Mouse (Mus musculus) MEL (cell line): ENCODE measurements at regions not wholly inside any gene's neighbourhood (a gene's known extent, or its start where the extent isn't known, plus 50 kb on each side); places are given as distances from the start of the nearest gene placed in this dataset.

Experiments
- DNase-seq: peaks from one replicate; pipeline ENCODE4 v3.0.0; 2011; ENCODE audit warnings: low read depth, low spot score
- H3K27ac ChIP-seq: 2 replicates; pipeline ENCODE4 v1.5.1; 2012; ENCODE audit warnings: low read depth, mild to moderate bottlenecking, control low read depth, low read length, moderate library complexity; ENCODE audit not compliant: control insufficient read depth
- H3K27me3 ChIP-seq, 2 experiments: fragments of 150-350 bp in 1 of 2; sonication (generic) in 1 of 2; 2 replicates each; pipeline ENCODE4 v1.6.1; 2012; ENCODE audit warnings: low read length in 2 of 2, mild to moderate bottlenecking in 2 of 2, improper control_type of control experiment in 1 of 2, moderate library complexity in 1 of 2; ENCODE audit not compliant: insufficient read depth in 2 of 2, control insufficient read depth in 1 of 2
- H3K36me3 ChIP-seq, 2 experiments: 2 replicates each; pipeline ENCODE4 v1.6.1; 2012 to 2014; ENCODE audit warnings: low read length in 2 of 2, improper control_type of control experiment in 1 of 2, inconsistent platforms in 1 of 2, mild to moderate bottlenecking in 1 of 2; ENCODE audit not compliant: insufficient read depth in 2 of 2, control insufficient read depth in 1 of 2
- H3K4me1 ChIP-seq, 2 experiments: fragments of 150-350 bp in 1 of 2; sonication (generic) in 1 of 2; 2 replicates each; pipeline ENCODE4 v1.6.1; 2012; ENCODE audit warnings: low read length in 2 of 2, improper control_type of control experiment in 1 of 2, mild to moderate bottlenecking in 1 of 2; ENCODE audit not compliant: insufficient read depth in 2 of 2, control insufficient read depth in 1 of 2
- H3K4me3 ChIP-seq, 2 experiments: fragments of 150-350 bp in 1 of 2; sonication (generic) in 1 of 2; 2 replicates each; pipeline ENCODE4 v1.5.1; 2012; ENCODE audit warnings: low read depth in 2 of 2, low read length in 2 of 2, mild to moderate bottlenecking in 2 of 2, moderate library complexity in 2 of 2, control low read depth in 1 of 2, improper control_type of control experiment in 1 of 2; ENCODE audit not compliant: control insufficient read depth in 1 of 2, insufficient read depth in 1 of 2
- H3K79me2 ChIP-seq: 2 replicates; pipeline ENCODE4 v1.6.1; 2012; ENCODE audit warnings: mild to moderate bottlenecking, low read length, moderate library complexity; ENCODE audit not compliant: control insufficient read depth, poor library complexity, insufficient read depth
- H3K9ac ChIP-seq: 2 replicates; pipeline ENCODE4 v1.6.1; 2012; ENCODE audit warnings: low read depth, mild to moderate bottlenecking, control low read depth, low read length, moderate library complexity; ENCODE audit not compliant: control insufficient read depth, poor library complexity, severe bottlenecking
- H3K9me3 ChIP-seq: fragments of 150-350 bp; sonication (generic); replicated peaks from 2 replicates; pipeline ENCODE4 v1.6.1; 2012; ENCODE audit warnings: mild to moderate bottlenecking, low read length, improper control_type of control experiment, moderate library complexity; ENCODE audit not compliant: insufficient read depth
- CHD1 ChIP-seq: IDR thresholded peaks from 2 replicates; pipeline ENCODE4 v1.6.1; 2012; ENCODE audit warnings: low read depth, mild to moderate bottlenecking, inconsistent platforms, low read length, improper control_type of control experiment
- CHD2 ChIP-seq: IDR thresholded peaks from 2 replicates; pipeline ENCODE4 v1.6.1; 2011; ENCODE audit warnings: low read length, improper control_type of control experiment
- CTCF ChIP-seq, 3 experiments: IDR thresholded peaks in 2 of 3; conservative IDR thresholded peaks in 1 of 3; 2 replicates each; pipeline ENCODE4 v1.5.1; 2011 to 2012; ENCODE audit warnings: low read length in 3 of 3, low read depth in 2 of 3, mild to moderate bottlenecking in 2 of 3, improper control_type of control experiment in 1 of 3, inconsistent platforms in 1 of 3, mixed read lengths in 1 of 3, moderate library complexity in 1 of 3; ENCODE audit not compliant: control insufficient read depth in 1 of 3, insufficient read depth in 1 of 3, poor library complexity in 1 of 3, severe bottlenecking in 1 of 3
- E2F4 ChIP-seq: IDR thresholded peaks from 2 replicates; pipeline ENCODE4 v1.6.1; 2011; ENCODE audit warnings: low read depth, low read length, improper control_type of control experiment, borderline replicate concordance
- EP300 ChIP-seq, 2 experiments: IDR thresholded peaks; 2 replicates each; pipeline ENCODE4 v1.6.1; 2011; ENCODE audit warnings: improper control_type of control experiment in 2 of 2, low read length in 2 of 2, low read depth in 1 of 2, mild to moderate bottlenecking in 1 of 2
- ETS1 ChIP-seq: IDR thresholded peaks from 2 replicates; pipeline ENCODE4 v1.6.1; 2012; ENCODE audit warnings: low read depth, mild to moderate bottlenecking, inconsistent platforms, low read length, improper control_type of control experiment, moderate library complexity
- GABPA ChIP-seq: IDR thresholded peaks from 2 replicates; pipeline ENCODE4 v1.6.1; 2012; ENCODE audit warnings: low read depth, mild to moderate bottlenecking, inconsistent platforms, low read length, improper control_type of control experiment, moderate library complexity
- GATA1 ChIP-seq: IDR thresholded peaks from 2 replicates; pipeline ENCODE4 v1.6.1; 2011; ENCODE audit warnings: low read depth, low read length, improper control_type of control experiment
- HCFC1 ChIP-seq: IDR thresholded peaks from 2 replicates; pipeline ENCODE4 v1.6.1; 2012; ENCODE audit warnings: low read depth, mild to moderate bottlenecking, inconsistent platforms, low read length, improper control_type of control experiment, moderate library complexity
- JUND ChIP-seq: IDR thresholded peaks from 2 replicates; pipeline ENCODE4 v1.6.1; 2011; ENCODE audit warnings: low read depth, mild to moderate bottlenecking, improper control_type of control experiment, low read length
- MAX ChIP-seq: IDR thresholded peaks from 2 replicates; pipeline ENCODE4 v1.6.1; 2011; ENCODE audit warnings: low read length, improper control_type of control experiment
- MXI1 ChIP-seq: IDR thresholded peaks from 2 replicates; pipeline ENCODE4 v1.6.1; 2011; ENCODE audit warnings: mild to moderate bottlenecking, low read depth, low read length, improper control_type of control experiment
- POLR2AphosphoS2 ChIP-seq: IDR thresholded peaks from 2 replicates; pipeline ENCODE4 v1.6.1; 2011; ENCODE audit warnings: low read length, improper control_type of control experiment
- POLR2AphosphoS5 ChIP-seq: IDR thresholded peaks from 2 replicates; pipeline ENCODE4 v1.6.1; 2012; ENCODE audit warnings: low read depth, borderline replicate concordance, mild to moderate bottlenecking, inconsistent platforms, low read length, moderate library complexity, mixed read lengths
- RAD21 ChIP-seq: IDR thresholded peaks from 2 replicates; pipeline ENCODE4 v1.6.1; 2011; ENCODE audit warnings: mild to moderate bottlenecking, low read depth, low read length, improper control_type of control experiment
- SMC3 ChIP-seq: IDR thresholded peaks from 2 replicates; pipeline ENCODE4 v1.6.1; 2011; ENCODE audit warnings: low read depth, low read length, improper control_type of control experiment
- TAL1 ChIP-seq: IDR thresholded peaks from 2 replicates; pipeline ENCODE4 v1.6.1; 2012; ENCODE audit warnings: mild to moderate bottlenecking, inconsistent platforms, low read length, moderate library complexity, mixed read lengths
- TBP ChIP-seq: IDR thresholded peaks from 2 replicates; pipeline ENCODE4 v1.8.0; 2011; ENCODE audit warnings: low read depth, low read length, improper control_type of control experiment
- TCF12 ChIP-seq: IDR thresholded peaks from 2 replicates; pipeline ENCODE4 v1.6.1; 2014; ENCODE audit warnings: low read depth, mild to moderate bottlenecking, inconsistent platforms, low read length, improper control_type of control experiment, moderate library complexity
- UBTF ChIP-seq: IDR thresholded peaks from 2 replicates; pipeline ENCODE4 v1.6.1; 2012; ENCODE audit warnings: low read depth, mild to moderate bottlenecking, inconsistent platforms, low read length, improper control_type of control experiment, moderate library complexity, borderline replicate concordance; ENCODE audit not compliant: insufficient read depth
- USF2 ChIP-seq, 2 experiments: IDR thresholded peaks; 2 replicates each; pipeline ENCODE4 v1.6.1; 2011 to 2012; ENCODE audit warnings: improper control_type of control experiment in 2 of 2, low read length in 2 of 2, borderline replicate concordance in 1 of 2, inconsistent platforms in 1 of 2, low read depth in 1 of 2, mild to moderate bottlenecking in 1 of 2; ENCODE audit not compliant: insufficient read depth in 1 of 2
- ZKSCAN1 ChIP-seq: IDR thresholded peaks from 2 replicates; pipeline ENCODE4 v1.6.1; 2012; ENCODE audit warnings: low read depth, mild to moderate bottlenecking, inconsistent platforms, low read length, improper control_type of control experiment, moderate library complexity
- ZMIZ1 ChIP-seq: IDR thresholded peaks from 2 replicates; pipeline ENCODE4 v1.6.1; 2012; ENCODE audit warnings: low read depth, mild to moderate bottlenecking, inconsistent platforms, low read length, improper control_type of control experiment, moderate library complexity
- ZNF384 ChIP-seq: IDR thresholded peaks from 2 replicates; pipeline ENCODE4 v1.6.1; 2012; ENCODE audit warnings: low read depth, mild to moderate bottlenecking, inconsistent platforms, low read length, improper control_type of control experiment

DNA sequence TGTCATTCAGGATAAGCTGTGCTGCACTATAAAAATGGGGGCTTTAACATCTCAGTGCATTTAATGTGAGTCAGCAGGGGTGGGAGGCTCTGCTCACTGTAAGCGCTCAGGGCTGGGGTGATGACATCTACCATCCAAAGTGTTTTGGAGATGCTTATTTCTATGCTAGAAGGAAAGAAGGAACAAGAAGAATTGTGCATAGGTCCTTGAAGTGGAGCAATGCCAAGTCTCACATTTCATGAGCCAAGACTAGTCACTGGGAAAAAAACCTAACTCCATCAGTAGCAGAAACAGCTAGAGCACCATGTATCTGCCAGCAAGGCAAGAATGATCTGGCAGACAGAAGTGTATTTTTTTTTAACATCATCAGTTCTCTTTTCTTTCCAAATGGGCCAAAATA is 2761.2 kb upstream of the Lrrc6 start:
- no peak overlapping the region for H3K9ac ChIP-seq
- H3K4me3 ChIP-seq, result no peak overlapping the region
- no peaks in the 10 kb centered on the region for H3K36me3 ChIP-seq
- no peaks in the 10 kb centered on the region for H3K9me3 ChIP-seq
- no peaks in the 10 kb centered on the region for H3K4me1 ChIP-seq
- no peak for TF ChIP-seq EP300 (IDR thresholded peaks at IDR 0.05; ENCODE audit: low read depth in 1 of 2, low read length in 2 of 2)
- no peak for TF ChIP-seq ZNF384
- TF ChIP-seq MAX, result no peak
- no peak for TF ChIP-seq TCF12
- TF ChIP-seq USF2 (IDR thresholded peaks at IDR 0.05; ENCODE audit: borderline replicate concordance in 1 of 2, insufficient read depth in 1 of 2, low read depth in 1 of 2, low read length in 2 of 2), result no peak
- TF ChIP-seq UBTF, result no peak
- no peak for TF ChIP-seq POLR2AphosphoS2
- no peak for TF ChIP-seq E2F4
- TF ChIP-seq RAD21, result no peak
- no peak for TF ChIP-seq CHD1
- no peak for TF ChIP-seq ETS1
- H3K79me2 ChIP-seq, result no peaks in the 10 kb centered on the region
- no peak overlapping the region for H3K27ac ChIP-seq
- H3K27me3 ChIP-seq, result no peaks in the 10 kb centered on the region
- no peak for DNase-seq

DNA sequence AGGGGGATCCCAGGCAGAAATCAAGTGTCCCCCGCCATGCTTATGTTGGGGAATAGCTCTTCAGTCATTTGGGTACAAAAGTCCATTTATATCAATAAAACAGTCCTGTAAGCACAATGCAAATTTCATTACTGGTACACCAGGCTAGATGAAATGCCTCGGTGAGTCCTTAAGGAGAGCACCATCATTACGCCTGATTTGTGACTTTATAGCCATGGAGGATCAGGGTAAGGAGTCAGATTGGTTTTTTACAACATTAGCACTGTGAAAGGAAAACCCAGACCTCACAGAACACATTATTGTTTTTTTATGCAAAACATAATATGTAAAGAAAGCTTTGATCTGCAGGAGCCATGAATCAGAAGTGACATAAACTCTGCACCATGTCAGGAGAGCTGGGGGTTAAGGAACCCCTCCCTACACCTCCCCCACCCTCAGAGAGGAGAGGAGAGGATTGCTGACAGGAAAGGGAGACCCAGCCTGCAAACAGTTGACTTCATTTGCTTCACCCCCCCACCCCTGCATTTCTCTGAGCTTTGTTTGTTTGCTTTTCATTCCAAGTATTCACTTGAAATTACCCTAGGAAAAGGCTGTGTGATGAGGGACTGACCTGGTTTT is 2756.6 kb upstream of the Lrrc6 start:
- Histone ChIP-seq H3K4me3 (no peak overlapping the region), H3K27me3 (no peaks in the 10 kb centered on the region), H3K4me1 (no peaks in the 10 kb centered on the region), H3K9ac (no peak overlapping the region), H3K79me2 (no peaks in the 10 kb centered on the region), H3K36me3 (no peaks in the 10 kb centered on the region), H3K9me3 (no peaks in the 10 kb centered on the region), H3K27ac (no peak overlapping the region)
- no peak for DNase-seq
- TF ChIP-seq TBP, result no peak
- no peak for TF ChIP-seq CTCF (IDR thresholded peaks at IDR 0.05 in 2 of 3, conservative IDR thresholded peaks at IDR 0.05 in 1 of 3; ENCODE audit: control insufficient read depth in 1 of 3, insufficient read depth in 1 of 3, low read depth in 2 of 3, low read length in 3 of 3, poor library complexity in 1 of 3, severe bottlenecking in 1 of 3)
- TF ChIP-seq E2F4, result no peak
- TF ChIP-seq POLR2AphosphoS5, result no peak
- TF ChIP-seq ETS1, result no peak
- TF ChIP-seq JUND, result no peak
- TF ChIP-seq ZMIZ1, result no peak
- no peak for TF ChIP-seq TCF12
- no peak for TF ChIP-seq UBTF
- no peak for TF ChIP-seq MAX
- TF ChIP-seq GATA1, result no peak
- TF ChIP-seq CHD2, result no peak
- TF ChIP-seq ZKSCAN1, result no peak
- no peak for TF ChIP-seq SMC3
- no peak for TF ChIP-seq GABPA
- no peak for TF ChIP-seq HCFC1
- TF ChIP-seq EP300 (IDR thresholded peaks at IDR 0.05; ENCODE audit: low read depth in 1 of 2, low read length in 2 of 2), result no peak
- no peak for TF ChIP-seq CHD1
- no peak for TF ChIP-seq TAL1
- TF ChIP-seq MXI1, result no peak
